Mouse (Mus musculus): Measurements from ENCODE around the gene Foxd3. TPM values are rescaled to one million over a fixed set of nuclear protein-coding genes. Genes with fewer than 3 reads are reported as not detected.

Foxd3 gene
- total RNA-seq (2014; fragmentation: Nextera tagmentation) (not detected in 2 replicates), total RNA-seq (2017) (0.12 TPM in 1 of 2 replicates, not detected in the other), polyA plus RNA-seq (2012) (not detected in 2 replicates)

- Histone ChIP-seq H3K4me3 (ENCODE audit: low read depth, low read length) (peak within 1 kb of the TSS; percentile 13; the same call in 1 of the 2 replicates), H3K4me1 (ENCODE audit: insufficient read depth, low read depth, low read length) (no peaks in the 10 kb centered on the region), H3K27me3 (ENCODE audit: insufficient read depth, low read length) (no peaks in the 10 kb centered on the region; the same call in 1 of the 2 replicates), H3K9me3 (replicated peaks) (peaks cover 69% of the 10 kb centered on the region), H3K36me3 (replicated peaks) (no peaks in the 10 kb centered on the region)
- no peak for ATAC-seq (ENCODE audit: extremely low read depth, insufficient number of reproducible peaks, low FRiP score, poor library complexity, severe bottlenecking)
- no peak for DNase-seq (ENCODE audit: low spot score)
- no peak for TF ChIP-seq POLR2AphosphoS5 (IDR thresholded peaks at IDR 0.05; ENCODE audit: insufficient replicate concordance, low read depth, low read length)
- no peak for TF ChIP-seq TAL1 (conservative IDR thresholded peaks at IDR 0.05; ENCODE audit: low read depth, low read length)
- TF ChIP-seq CTCF (IDR thresholded peaks at IDR 0.05; ENCODE audit: low read depth, low read length): no peak
- TF ChIP-seq GATA1 (IDR thresholded peaks at IDR 0.05; ENCODE audit: borderline replicate concordance, low read length): no peak
- no peak for TF ChIP-seq GATA2 (IDR thresholded peaks at IDR 0.05; ENCODE audit: borderline replicate concordance, low read depth, low read length)
Observed at GRCm38 (mm10) chr4:99655937-99656604, at the start of gene Foxd3. Gene Foxd3 (plus strand): TSS chr4:99656299.

GRCm38 (mm10) chr4:99612156-99612555, 43.9 kb upstream of the Foxd3 start:
- Histone ChIP-seq H3K4me3 (ENCODE audit: low read depth, low read length) (no peak overlapping the region), H3K4me1 (ENCODE audit: insufficient read depth, low read depth, low read length) (no peaks in the 10 kb centered on the region), H3K9me3 (replicated peaks) (peaks cover 29% of the 10 kb centered on the region), H3K36me3 (replicated peaks) (no peaks in the 10 kb centered on the region), H3K27me3 (ENCODE audit: insufficient read depth, low read length) (no peaks in the 10 kb centered on the region)
- TF ChIP-seq GATA1 (IDR thresholded peaks at IDR 0.05; ENCODE audit: borderline replicate concordance, low read length): no peak
- TF ChIP-seq POLR2AphosphoS5 (IDR thresholded peaks at IDR 0.05; ENCODE audit: insufficient replicate concordance, low read depth, low read length): no peak
- TF ChIP-seq GATA2 (IDR thresholded peaks at IDR 0.05; ENCODE audit: borderline replicate concordance, low read depth, low read length): no peak
- no peak for TF ChIP-seq TAL1 (conservative IDR thresholded peaks at IDR 0.05; ENCODE audit: low read depth, low read length)
- TF ChIP-seq CTCF (IDR thresholded peaks at IDR 0.05; ENCODE audit: low read depth, low read length): no peak
- no peak for ATAC-seq (ENCODE audit: extremely low read depth, insufficient number of reproducible peaks, low FRiP score, poor library complexity, severe bottlenecking)
- DNase-seq (ENCODE audit: low spot score): no peak

GRCm38 (mm10) chr4:99612609-99613350, 43.3 kb upstream of the Foxd3 start:
- TF ChIP-seq POLR2AphosphoS5 (IDR thresholded peaks at IDR 0.05; ENCODE audit: insufficient replicate concordance, low read depth, low read length) (no peak), GATA2 (IDR thresholded peaks at IDR 0.05; ENCODE audit: borderline replicate concordance, low read depth, low read length) (no peak)
- Histone ChIP-seq H3K9me3 (replicated peaks) (peaks cover 29% of the 10 kb centered on the region), H3K4me3 (ENCODE audit: low read depth, low read length) (no peak overlapping the region), H3K27me3 (ENCODE audit: insufficient read depth, low read length) (no peaks in the 10 kb centered on the region), H3K4me1 (ENCODE audit: insufficient read depth, low read depth, low read length) (no peaks in the 10 kb centered on the region), H3K36me3 (replicated peaks) (no peaks in the 10 kb centered on the region)
- ATAC-seq (ENCODE audit: extremely low read depth, insufficient number of reproducible peaks, low FRiP score, poor library complexity, severe bottlenecking) (no peak), DNase-seq (ENCODE audit: low spot score) (no peak)

- Histone ChIP-seq H3K9me3 (replicated peaks) (peaks cover 10% of the 10 kb centered on the region), H3K36me3 (replicated peaks) (no peaks in the 10 kb centered on the region), H3K4me1 (ENCODE audit: insufficient read depth, low read depth, low read length) (no peaks in the 10 kb centered on the region), H3K27me3 (ENCODE audit: insufficient read depth, low read length) (no peaks in the 10 kb centered on the region), H3K4me3 (ENCODE audit: low read depth, low read length) (no peak overlapping the region)
- no peak for ATAC-seq (ENCODE audit: extremely low read depth, insufficient number of reproducible peaks, low FRiP score, poor library complexity, severe bottlenecking)
- TF ChIP-seq GATA1 (IDR thresholded peaks at IDR 0.05; ENCODE audit: borderline replicate concordance, low read length) (no peak), TAL1 (conservative IDR thresholded peaks at IDR 0.05; ENCODE audit: low read depth, low read length) (no peak), CTCF (IDR thresholded peaks at IDR 0.05; ENCODE audit: low read depth, low read length) (no peak), POLR2AphosphoS5 (IDR thresholded peaks at IDR 0.05; ENCODE audit: insufficient replicate concordance, low read depth, low read length) (no peak), GATA2 (IDR thresholded peaks at IDR 0.05; ENCODE audit: borderline replicate concordance, low read depth, low read length) (no peak)
- DNase-seq (ENCODE audit: low spot score): no peak
Observed at GRCm38 (mm10) chr4:99626047-99626844, 29.9 kb upstream of the Foxd3 start.

GRCm38 (mm10) chr4:99627057-99627456, 29.0 kb upstream of the Foxd3 start:
- TF ChIP-seq GATA2 (IDR thresholded peaks at IDR 0.05; ENCODE audit: borderline replicate concordance, low read depth, low read length) (no peak), CTCF (IDR thresholded peaks at IDR 0.05; ENCODE audit: low read depth, low read length) (no peak), TAL1 (conservative IDR thresholded peaks at IDR 0.05; ENCODE audit: low read depth, low read length) (no peak), GATA1 (IDR thresholded peaks at IDR 0.05; ENCODE audit: borderline replicate concordance, low read length) (no peak), POLR2AphosphoS5 (IDR thresholded peaks at IDR 0.05; ENCODE audit: insufficient replicate concordance, low read depth, low read length) (no peak)
- ATAC-seq (ENCODE audit: extremely low read depth, insufficient number of reproducible peaks, low FRiP score, poor library complexity, severe bottlenecking): no peak
- H3K27me3 ChIP-seq (ENCODE audit: insufficient read depth, low read length): no peaks in the 10 kb centered on the region
- no peaks in the 10 kb centered on the region for H3K36me3 ChIP-seq (replicated peaks)
- H3K9me3 ChIP-seq (replicated peaks): peaks cover 10% of the 10 kb centered on the region
- DNase-seq (ENCODE audit: low spot score): no peak
- no peaks in the 10 kb centered on the region for H3K4me1 ChIP-seq (ENCODE audit: insufficient read depth, low read depth, low read length)
- no peak overlapping the region for H3K4me3 ChIP-seq (ENCODE audit: low read depth, low read length)

- Histone ChIP-seq H3K4me3 (ENCODE audit: low read depth, low read length) (no peak overlapping the region), H3K4me1 (ENCODE audit: insufficient read depth, low read depth, low read length) (no peaks in the 10 kb centered on the region), H3K9me3 (replicated peaks) (peaks cover 14% of the 10 kb centered on the region), H3K27me3 (ENCODE audit: insufficient read depth, low read length) (no peaks in the 10 kb centered on the region), H3K36me3 (replicated peaks) (no peaks in the 10 kb centered on the region)
- ATAC-seq (ENCODE audit: extremely low read depth, insufficient number of reproducible peaks, low FRiP score, poor library complexity, severe bottlenecking) (no peak), DNase-seq (ENCODE audit: low spot score) (no peak)
- TF ChIP-seq GATA1 (IDR thresholded peaks at IDR 0.05; ENCODE audit: borderline replicate concordance, low read length) (no peak), TAL1 (conservative IDR thresholded peaks at IDR 0.05; ENCODE audit: low read depth, low read length) (no peak), GATA2 (IDR thresholded peaks at IDR 0.05; ENCODE audit: borderline replicate concordance, low read depth, low read length) (no peak), CTCF (IDR thresholded peaks at IDR 0.05; ENCODE audit: low read depth, low read length) (no peak), POLR2AphosphoS5 (IDR thresholded peaks at IDR 0.05; ENCODE audit: insufficient replicate concordance, low read depth, low read length) (no peak)
Observed at GRCm38 (mm10) chr4:99636038-99636437, 20.1 kb upstream of the Foxd3 start.

All from G1E (cell line).